Mouse (Mus musculus): ENCODE measurements around the gene Wfdc1. TPM values are rescaled to one million over a fixed set of nuclear protein-coding genes. Genes with fewer than 3 reads are reported as not detected.

Gene Wfdc1
- polyA plus RNA-seq (2015; fragmentation: Illumina TruSeq; extraction: RNeasy Lipid Tissue Mini Kit (QIAGEN cat#74804); ENCODE audit: insufficient read depth, low replicate concordance), result 1.4 TPM

DNA sequence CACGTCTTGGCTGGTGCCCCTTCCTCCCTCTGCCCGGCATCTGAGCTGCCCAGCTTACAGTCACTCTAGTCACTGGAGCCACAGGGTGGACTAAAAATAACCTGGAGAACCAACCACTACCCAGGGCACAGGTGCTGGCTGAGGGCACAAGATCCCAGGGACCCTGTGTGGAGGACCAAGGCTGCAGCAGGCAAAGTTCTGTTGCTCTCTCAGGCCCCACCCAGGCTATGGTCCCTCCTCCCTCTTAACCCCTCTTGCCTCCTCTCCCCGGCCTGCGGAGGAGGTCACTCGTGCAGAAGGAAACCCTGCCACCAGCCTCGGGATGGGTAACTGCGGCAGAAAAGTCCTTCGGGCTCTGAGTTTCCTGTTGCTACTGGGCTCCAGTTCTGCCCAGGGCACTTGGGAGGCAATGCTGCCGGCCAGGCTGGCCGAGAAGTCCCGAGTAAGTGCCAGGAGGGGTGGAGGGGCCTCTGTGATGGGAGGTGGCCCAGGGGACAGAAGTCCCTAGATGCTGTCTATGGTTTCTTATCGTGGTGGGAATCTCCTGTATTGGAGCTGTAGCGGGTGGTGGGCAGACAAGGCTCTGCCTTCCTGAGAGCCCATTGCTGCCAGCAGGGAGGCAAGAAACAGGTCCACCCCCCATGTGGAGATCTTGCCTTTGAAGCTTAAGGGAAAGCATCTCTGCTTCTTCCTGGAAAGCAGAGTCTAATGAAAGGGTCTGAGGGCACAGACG, at the start of gene Wfdc1:
Gene Wfdc1, plus strand, starts transcription at position 147 of the 733 bp plus-strand sequence.

DNA sequence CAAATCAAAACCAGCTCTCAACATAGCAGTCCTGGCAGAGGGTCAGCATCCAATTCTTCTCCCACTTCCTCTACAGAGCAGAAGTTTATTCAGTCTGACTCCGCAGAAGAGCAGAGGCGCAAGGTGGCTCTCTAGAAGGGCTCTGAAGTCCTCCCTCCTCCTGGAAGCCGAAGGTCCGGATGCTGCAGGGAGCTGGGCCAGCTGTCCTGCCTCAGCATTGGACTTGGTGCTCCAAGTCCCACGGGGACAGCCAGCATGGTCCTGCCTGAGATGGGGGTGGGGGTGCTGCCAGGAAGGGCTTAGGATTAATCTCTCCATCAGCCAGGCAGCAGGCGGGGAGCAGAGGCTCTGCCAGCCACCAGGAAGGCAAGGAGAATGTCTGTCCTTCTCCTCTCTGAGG, 30.8 kb upstream of the Wfdc1 start, which contains the start of gene Kcng4:
Gene Kcng4, minus strand, starts transcription at position 303 of the 400 bp plus-strand sequence.

DNA sequence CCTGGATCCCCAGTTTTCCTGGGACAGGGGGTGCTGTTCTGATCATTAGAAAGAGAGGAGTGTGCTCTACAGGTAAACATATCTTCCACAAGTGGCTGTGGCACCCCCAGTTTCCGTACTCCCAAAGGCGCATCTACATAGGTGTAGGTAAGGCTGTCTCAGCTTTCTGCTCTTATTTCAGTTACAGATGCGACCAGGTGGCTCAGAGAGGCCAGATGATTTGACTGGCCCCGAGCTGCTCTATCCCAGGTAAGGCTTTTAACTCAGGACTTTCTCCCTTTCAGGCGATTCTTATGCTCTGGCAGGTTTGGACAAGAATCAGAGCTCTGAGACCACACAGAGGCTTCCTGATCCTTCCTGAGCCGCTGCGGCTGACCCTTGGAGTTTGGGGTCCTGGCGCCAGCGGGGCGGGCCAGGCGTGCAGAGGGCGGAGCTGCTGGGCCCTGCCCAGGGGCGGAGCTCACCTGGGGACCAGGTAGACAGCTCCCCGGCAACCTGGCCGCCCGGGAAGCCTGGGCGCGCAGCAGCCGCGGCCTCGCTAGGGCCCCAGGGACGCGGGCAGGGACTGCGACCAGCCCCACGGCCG, 33.5 kb downstream of the Wfdc1 start, which contains the start of gene Atp2c2:
Gene Atp2c2, plus strand, starts transcription at position 461 of the 586 bp plus-strand sequence.

Other genes starting within 250 kb of the Wfdc1 start
- 1.3 TPM for gene Osgin1, start 232.2 kb upstream of the Wfdc1 start, polyA plus RNA-seq (2015; fragmentation: Illumina TruSeq; extraction: RNeasy Lipid Tissue Mini Kit (QIAGEN cat#74804); ENCODE audit: insufficient read depth, low replicate concordance)
- 0.26 TPM for gene Necab2, start 219.6 kb upstream of the Wfdc1 start, polyA plus RNA-seq (2015; fragmentation: Illumina TruSeq; extraction: RNeasy Lipid Tissue Mini Kit (QIAGEN cat#74804); ENCODE audit: insufficient read depth, low replicate concordance)
- gene Slc38a8, start 164.7 kb upstream of the Wfdc1 start, polyA plus RNA-seq (2015; fragmentation: Illumina TruSeq; extraction: RNeasy Lipid Tissue Mini Kit (QIAGEN cat#74804); ENCODE audit: insufficient read depth, low replicate concordance), result 0.17 TPM
- gene Mbtps1, start 107.6 kb upstream of the Wfdc1 start, polyA plus RNA-seq (2015; fragmentation: Illumina TruSeq; extraction: RNeasy Lipid Tissue Mini Kit (QIAGEN cat#74804); ENCODE audit: insufficient read depth, low replicate concordance), result 65.4 TPM
- gene Hsdl1, start 91.2 kb upstream of the Wfdc1 start, polyA plus RNA-seq (2015; fragmentation: Illumina TruSeq; extraction: RNeasy Lipid Tissue Mini Kit (QIAGEN cat#74804); ENCODE audit: insufficient read depth, low replicate concordance), result 31.2 TPM
- gene Dnaaf1, start 91.1 kb upstream of the Wfdc1 start, polyA plus RNA-seq (2015; fragmentation: Illumina TruSeq; extraction: RNeasy Lipid Tissue Mini Kit (QIAGEN cat#74804); ENCODE audit: insufficient read depth, low replicate concordance), result not detected
- 2.6 TPM for gene Taf1c, start 61.1 kb upstream of the Wfdc1 start, polyA plus RNA-seq (2015; fragmentation: Illumina TruSeq; extraction: RNeasy Lipid Tissue Mini Kit (QIAGEN cat#74804); ENCODE audit: insufficient read depth, low replicate concordance)
- not detected for gene Adad2, start 53.6 kb upstream of the Wfdc1 start, polyA plus RNA-seq (2015; fragmentation: Illumina TruSeq; extraction: RNeasy Lipid Tissue Mini Kit (QIAGEN cat#74804); ENCODE audit: insufficient read depth, low replicate concordance)
- 0.07 TPM for gene Kcng4, start 30.7 kb upstream of the Wfdc1 start, polyA plus RNA-seq (2015; fragmentation: Illumina TruSeq; extraction: RNeasy Lipid Tissue Mini Kit (QIAGEN cat#74804); ENCODE audit: insufficient read depth, low replicate concordance)
- gene Atp2c2, start 33.6 kb downstream of the Wfdc1 start, polyA plus RNA-seq (2015; fragmentation: Illumina TruSeq; extraction: RNeasy Lipid Tissue Mini Kit (QIAGEN cat#74804); ENCODE audit: insufficient read depth, low replicate concordance), result not detected
- gene Tldc1, start 112.1 kb downstream of the Wfdc1 start, polyA plus RNA-seq (2015; fragmentation: Illumina TruSeq; extraction: RNeasy Lipid Tissue Mini Kit (QIAGEN cat#74804); ENCODE audit: insufficient read depth, low replicate concordance), result 4.4 TPM
- gene Cotl1, start 174.2 kb downstream of the Wfdc1 start, polyA plus RNA-seq (2015; fragmentation: Illumina TruSeq; extraction: RNeasy Lipid Tissue Mini Kit (QIAGEN cat#74804); ENCODE audit: insufficient read depth, low replicate concordance), result 125 TPM
- gene Klhl36, start 195.9 kb downstream of the Wfdc1 start, polyA plus RNA-seq (2015; fragmentation: Illumina TruSeq; extraction: RNeasy Lipid Tissue Mini Kit (QIAGEN cat#74804); ENCODE audit: insufficient read depth, low replicate concordance), result 1.6 TPM
- gene Usp10, start 244.0 kb downstream of the Wfdc1 start, polyA plus RNA-seq (2015; fragmentation: Illumina TruSeq; extraction: RNeasy Lipid Tissue Mini Kit (QIAGEN cat#74804); ENCODE audit: insufficient read depth, low replicate concordance), result 83.1 TPM
- gene Gm20388, start 244.5 kb downstream of the Wfdc1 start, polyA plus RNA-seq (2015; fragmentation: Illumina TruSeq; extraction: RNeasy Lipid Tissue Mini Kit (QIAGEN cat#74804); ENCODE audit: insufficient read depth, low replicate concordance), result 14.7 TPM